Mouse (Mus musculus): ENCODE results near the gene Gm9639. TPM values are rescaled to one million over a fixed set of nuclear protein-coding genes. Genes with fewer than 3 reads are reported as not detected.
"Not testable (repeated sequence)": the region's sequence is repeated elsewhere in the genome, so short reads cannot be mapped to it uniquely, and the experiment has no call there.

Gene Gm9639
- polyA plus RNA-seq, 1 experiment from 2014 or later: not detected

- no peak overlapping the region for H3K4me2 ChIP-seq
- ATAC-seq (ENCODE audit: insufficient number of reproducible peaks, low FRiP score, low TSS enrichment, low read depth): no peak
- H3K27ac ChIP-seq: no peak overlapping the region
- no peaks in the 10 kb centered on the region for H3K4me1 ChIP-seq
- H3K36me3 ChIP-seq: no peaks in the 10 kb centered on the region
- no peaks in the 10 kb centered on the region for H3K27me3 ChIP-seq
- WGBS: 19% methylated on average over 3 of the region's 3 CpGs
- H3K4me3 ChIP-seq: no peak overlapping the region
- no peaks in the 10 kb centered on the region for H3K9me3 ChIP-seq
- H3K9ac ChIP-seq: no peak overlapping the region
Observed at GRCm38 (mm10) chr10:77797677-77798076, 2.8 kb upstream of the Gm9639 start.

GRCm38 (mm10) chr10:77788621-77789020 lies 6.3 kb downstream of the Gm9639 start:
- Histone ChIP-seq H3K9me3 (no peaks in the 10 kb centered on the region), H3K4me3 (no peak overlapping the region), H3K4me2 (no peak overlapping the region), H3K27ac (no peak overlapping the region), H3K9ac (no peak overlapping the region), H3K4me1 (no peaks in the 10 kb centered on the region), H3K27me3 (no peaks in the 10 kb centered on the region), H3K36me3 (no peaks in the 10 kb centered on the region)
- WGBS: 79% methylated on average over 2 of the region's 2 CpGs
- no peak for ATAC-seq (ENCODE audit: insufficient number of reproducible peaks, low FRiP score, low TSS enrichment, low read depth)

GRCm38 (mm10) chr10:77787876-77788275 lies 7.0 kb downstream of the Gm9639 start, which contains the start of gene Gm7137:
Gm7137 (minus strand) TSS chr10:77788200.
- ATAC-seq (ENCODE audit: insufficient number of reproducible peaks, low FRiP score, low TSS enrichment, low read depth); H3K9me3 ChIP-seq; H3K27ac ChIP-seq; H3K36me3 ChIP-seq; H3K4me1 ChIP-seq; H3K27me3 ChIP-seq; H3K9ac ChIP-seq; H3K4me2 ChIP-seq; H3K4me3 ChIP-seq: not testable (repeated sequence)
- WGBS: 33% methylated on average over 1 of the region's 1 CpGs

GRCm38 (mm10) chr10:77783396-77783795 lies 11.5 kb downstream of the Gm9639 start:
- H3K4me3 ChIP-seq; H3K9ac ChIP-seq; H3K27ac ChIP-seq; H3K36me3 ChIP-seq; H3K9me3 ChIP-seq; ATAC-seq (ENCODE audit: insufficient number of reproducible peaks, low FRiP score, low TSS enrichment, low read depth); H3K27me3 ChIP-seq; H3K4me2 ChIP-seq; H3K4me1 ChIP-seq: not testable (repeated sequence)
- WGBS: 95% methylated on average over 3 of the region's 3 CpGs

- not testable (repeated sequence) for H3K4me2 ChIP-seq; H3K4me3 ChIP-seq; H3K9me3 ChIP-seq; H3K4me1 ChIP-seq; ATAC-seq (ENCODE audit: insufficient number of reproducible peaks, low FRiP score, low TSS enrichment, low read depth); H3K9ac ChIP-seq; H3K36me3 ChIP-seq; H3K27me3 ChIP-seq; H3K27ac ChIP-seq
- 83% methylated on average over 1 of the region's 1 CpGs for WGBS
Observed at GRCm38 (mm10) chr10:77782442-77782841, 12.4 kb downstream of the Gm9639 start, which contains the start of gene Gm3250. Gm3250 (minus strand) TSS chr10:77782542.

GRCm38 (mm10) chr10:77776844-77777243 lies 18.0 kb downstream of the Gm9639 start, which contains the start of gene Gm7138:
Gm7138 (minus strand) TSS chr10:77776944.
- not testable (repeated sequence) for H3K36me3 ChIP-seq; H3K4me1 ChIP-seq; H3K9ac ChIP-seq; H3K4me3 ChIP-seq; H3K27ac ChIP-seq; H3K27me3 ChIP-seq; H3K4me2 ChIP-seq; ATAC-seq (ENCODE audit: insufficient number of reproducible peaks, low FRiP score, low TSS enrichment, low read depth); H3K9me3 ChIP-seq
- 67% methylated on average over 1 of the region's 1 CpGs for WGBS

GRCm38 (mm10) chr10:77772142-77772541 lies 22.7 kb downstream of the Gm9639 start:
- 76% methylated on average over 2 of the region's 3 CpGs for WGBS
- H3K27ac ChIP-seq; H3K4me2 ChIP-seq; H3K4me3 ChIP-seq; H3K9ac ChIP-seq; H3K9me3 ChIP-seq; ATAC-seq (ENCODE audit: insufficient number of reproducible peaks, low FRiP score, low TSS enrichment, low read depth); H3K4me1 ChIP-seq; H3K27me3 ChIP-seq; H3K36me3 ChIP-seq: not testable (repeated sequence)

- not testable (repeated sequence) for H3K36me3 ChIP-seq; H3K9ac ChIP-seq; H3K9me3 ChIP-seq; H3K4me1 ChIP-seq; H3K27me3 ChIP-seq; H3K4me3 ChIP-seq; H3K4me2 ChIP-seq; ATAC-seq (ENCODE audit: insufficient number of reproducible peaks, low FRiP score, low TSS enrichment, low read depth); H3K27ac ChIP-seq
- WGBS: 55% methylated on average over 1 of the region's 1 CpGs
Observed at GRCm38 (mm10) chr10:77771225-77771624, 23.7 kb downstream of the Gm9639 start, which contains the start of gene Gm3238. Gm3238 (minus strand) TSS chr10:77771325.

GRCm38 (mm10) chr10:77769727-77770126 lies 25.1 kb downstream of the Gm9639 start:
- WGBS: 63% methylated on average over 1 of the region's 1 CpGs
- Histone ChIP-seq H3K27ac (no peak overlapping the region), H3K27me3 (no peaks in the 10 kb centered on the region), H3K36me3 (no peaks in the 10 kb centered on the region), H3K9ac (no peak overlapping the region), H3K4me3 (no peak overlapping the region), H3K9me3 (no peaks in the 10 kb centered on the region), H3K4me1 (no peaks in the 10 kb centered on the region), H3K4me2 (no peak overlapping the region)
- ATAC-seq (ENCODE audit: insufficient number of reproducible peaks, low FRiP score, low TSS enrichment, low read depth): no peak

- H3K27me3 ChIP-seq; H3K4me3 ChIP-seq; H3K4me1 ChIP-seq; H3K4me2 ChIP-seq; H3K36me3 ChIP-seq; H3K9me3 ChIP-seq; H3K9ac ChIP-seq; H3K27ac ChIP-seq; ATAC-seq (ENCODE audit: insufficient number of reproducible peaks, low FRiP score, low TSS enrichment, low read depth): not testable (repeated sequence)
- WGBS: 57% methylated on average over 1 of the region's 1 CpGs
Observed at GRCm38 (mm10) chr10:77759582-77759981, 35.3 kb downstream of the Gm9639 start, which contains the start of gene Gm3233. Gm3233 (minus strand) TSS chr10:77759682.

- ATAC-seq (ENCODE audit: insufficient number of reproducible peaks, low FRiP score, low TSS enrichment, low read depth): no peak
- Histone ChIP-seq H3K4me2 (no peak overlapping the region), H3K36me3 (no peaks in the 10 kb centered on the region), H3K9ac (no peak overlapping the region), H3K27ac (no peak overlapping the region), H3K4me3 (no peak overlapping the region), H3K4me1 (no peaks in the 10 kb centered on the region), H3K27me3 (no peaks in the 10 kb centered on the region), H3K9me3 (no peaks in the 10 kb centered on the region)
Observed at GRCm38 (mm10) chr10:77753448-77753847, 41.4 kb downstream of the Gm9639 start.

- not testable (repeated sequence) for H3K4me2 ChIP-seq; H3K4me3 ChIP-seq; H3K9ac ChIP-seq; H3K4me1 ChIP-seq; H3K27ac ChIP-seq; H3K27me3 ChIP-seq; H3K9me3 ChIP-seq; H3K36me3 ChIP-seq; ATAC-seq (ENCODE audit: insufficient number of reproducible peaks, low FRiP score, low TSS enrichment, low read depth)
- 61% methylated on average over 3 of the region's 3 CpGs for WGBS
Observed at GRCm38 (mm10) chr10:77752312-77752711, 42.6 kb downstream of the Gm9639 start.

GRCm38 (mm10) chr10:77751254-77751653 lies 43.6 kb downstream of the Gm9639 start, which contains the start of gene Gm9736:
Gm9736 (minus strand) TSS chr10:77751354.
- H3K36me3 ChIP-seq; H3K4me3 ChIP-seq; H3K27ac ChIP-seq; H3K9me3 ChIP-seq; ATAC-seq (ENCODE audit: insufficient number of reproducible peaks, low FRiP score, low TSS enrichment, low read depth); H3K4me2 ChIP-seq; H3K27me3 ChIP-seq; H3K9ac ChIP-seq; H3K4me1 ChIP-seq: not testable (repeated sequence)
- 50% methylated on average over 1 of the region's 1 CpGs for WGBS
